17 mouse cellular contexts compared by ENCODE assay signal in the genomic region with DNA sequence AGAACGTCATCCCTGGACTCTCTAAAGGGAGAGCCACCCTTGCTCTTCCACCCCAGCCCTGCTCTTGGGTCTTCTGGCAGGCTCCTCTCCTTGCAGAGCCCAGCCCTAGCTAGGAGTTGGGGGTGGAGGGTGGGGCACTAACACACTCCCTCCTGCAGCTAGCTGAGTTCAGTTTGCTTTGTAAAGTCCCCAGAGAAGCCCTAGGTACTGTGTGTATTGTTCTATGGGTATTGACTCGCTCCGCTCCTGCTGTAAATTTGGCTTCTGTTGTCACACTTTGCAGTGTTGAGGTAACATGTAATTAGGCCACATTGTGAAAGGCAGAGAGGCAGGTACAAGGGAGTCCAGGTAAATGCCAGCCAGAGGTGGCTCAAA.
DNase-seq lines count a peak whose midpoint lies in the region; ATAC-seq lines count a peak whose summit lies in the region.
"Had no signal": no experiment of that assay in that cellular context is flagged by ENCODE, and none has a peak within 500 bp of the region (broad histone marks: within the 10 kb centered on the region; RNA-seq: fewer than 3 reads in every experiment).

No protein-coding gene starts in this region.

- no peak overlapping the region for H3K9ac ChIP-seq in hindbrain, embryonic 13.5 days
- H3K9ac ChIP-seq in hindbrain, embryonic 12.5 days = no peak overlapping the region
- H3K9ac ChIP-seq in stomach, embryonic 14.5 days (replicated peaks; ENCODE audit: low read depth, low read length) = no peak overlapping the region
- H3K9ac ChIP-seq: forebrain, embryonic 15.5 days; hindbrain, embryonic 15.5 days had no signal

- H3K36me3 ChIP-seq in hindbrain, embryonic 13.5 days = no peaks in the 10 kb centered on the region
- 0 out of 2 replicates have a peak, but pooled peaks cover 6% of the 10 kb centered on the region for H3K36me3 ChIP-seq in hindbrain, embryonic 12.5 days
- no peaks in the 10 kb centered on the region for H3K36me3 ChIP-seq in stomach, embryonic 14.5 days (ENCODE audit: control insufficient read depth, insufficient read depth, low read length)
- H3K36me3 ChIP-seq: hindbrain, embryonic 15.5 days had no signal

- peaks cover 21% of the 10 kb centered on the region for H3K4me1 ChIP-seq in hindbrain, embryonic 13.5 days (replicated peaks)
- peaks cover 13% of the 10 kb centered on the region for H3K4me1 ChIP-seq in hindbrain, embryonic 12.5 days
- H3K4me1 ChIP-seq in stomach, embryonic 14.5 days (ENCODE audit: control insufficient read depth, insufficient read depth, low read length) = peaks cover 9% of the 10 kb centered on the region; the same call in 1 of the 2 replicates

- H3K4me2 ChIP-seq in hindbrain, embryonic 13.5 days = no peak overlapping the region
- H3K4me2 ChIP-seq in hindbrain, embryonic 12.5 days (replicated peaks) = no peak overlapping the region
- no peak overlapping the region for H3K4me2 ChIP-seq in stomach, embryonic 14.5 days (replicated peaks; ENCODE audit: low read depth, low read length)
- H3K4me2 ChIP-seq: forebrain, embryonic 15.5 days; hindbrain, embryonic 15.5 days had no signal

- no peak overlapping the region for H3K4me3 ChIP-seq in hindbrain, embryonic 13.5 days
- H3K4me3 ChIP-seq in hindbrain, embryonic 12.5 days = no peak overlapping the region
- no peak overlapping the region for H3K4me3 ChIP-seq in stomach, embryonic 14.5 days (ENCODE audit: low read depth, low read length)
- H3K4me3 ChIP-seq: forebrain, embryonic 15.5 days; hindbrain, embryonic 15.5 days had no signal

- 0 out of 2 replicates have a peak overlapping the region, but pooled peaks have one; percentile 15 for H3K27ac ChIP-seq in hindbrain, embryonic 13.5 days
- H3K27ac ChIP-seq in hindbrain, embryonic 12.5 days = no peak overlapping the region
- no peak overlapping the region for H3K27ac ChIP-seq in stomach, embryonic 14.5 days (ENCODE audit: low read length)
- H3K27ac ChIP-seq: hindbrain, embryonic 15.5 days; macrophage had no signal

- 0 out of 2 replicates have a peak, but pooled peaks have one; percentile 25 for ATAC-seq in hindbrain, embryonic 13.5 days (ENCODE audit: low FRiP score)
- ATAC-seq in hindbrain, embryonic 12.5 days (ENCODE audit: low FRiP score) = no peak
- peak; percentile 72 for ATAC-seq in stomach, embryonic 14.5 days (ENCODE audit: insufficient number of reproducible peaks, insufficient read depth, low FRiP score, low read depth)

- no peaks in the 10 kb centered on the region for H3K9me3 ChIP-seq in hindbrain, embryonic 13.5 days
- no peaks in the 10 kb centered on the region for H3K9me3 ChIP-seq in hindbrain, embryonic 12.5 days (replicated peaks)
- H3K9me3 ChIP-seq in stomach, embryonic 14.5 days (ENCODE audit: control insufficient read depth, low read depth, low read length) = no peaks in the 10 kb centered on the region
- H3K9me3 ChIP-seq: forebrain, embryonic 15.5 days; hindbrain, embryonic 15.5 days had no signal

- DNase-seq in ES-CJ7 (ENCODE audit: low read depth, low spot score) (peak; percentile 44), ZHBTc4 (ENCODE audit: low read depth, low spot score) (peak; percentile 58)
- DNase-seq in embryo, embryonic 11 days = no peak
- no peak for DNase-seq in adrenal gland, postnatal 25 days
- DNase-seq: adrenal gland, postnatal 10 days; cerebellum, adult 8-10 months; heart, adult 18-20 months; kidney, adult 18-20 months; kidney, postnatal 14 days; lung, adult 2 months; midbrain, embryonic 14.5 days had no signal

- peaks cover 20% of the 10 kb centered on the region for H3K27me3 ChIP-seq in hindbrain, embryonic 13.5 days
- H3K27me3 ChIP-seq in hindbrain, embryonic 12.5 days = no peaks in the 10 kb centered on the region
- no peaks in the 10 kb centered on the region for H3K27me3 ChIP-seq in stomach, embryonic 14.5 days (ENCODE audit: control insufficient read depth, insufficient read depth, low read length)
- H3K27me3 ChIP-seq: forebrain, embryonic 15.5 days; hindbrain, embryonic 15.5 days had no signal

- WGBS in hindbrain, embryonic 13.5 days = 71% methylated on average over 3 of the region's 3 CpGs
- 77% methylated on average over 3 of the region's 3 CpGs for WGBS in hindbrain, embryonic 12.5 days
- whole genome bisulfite sequencing in stomach, embryonic 14.5 days = 62% methylated on average over 3 of the region's 3 CpGs

Comparison
In these comparisons a context has a peak if more than half of its experiments do, and no peak if none do; other contexts are left out.
1. DNase-seq: peak in ES-CJ7 (single experiment) and ZHBTc4 (single experiment); none in embryo, embryonic 11 days (single experiment) and adrenal gland, postnatal 25 days (single experiment).